In genomic region chr17:32349851-32350381, GRCm38 (mm10) we compare ENCODE assay signal across 8 mouse cellular contexts. TPM values are rescaled to one million over a fixed set of nuclear protein-coding genes. Genes with fewer than 3 reads are reported as not detected.
DNase-seq lines count a peak whose midpoint lies in the region; ATAC-seq and TF ChIP-seq lines count a peak whose summit lies in the region.

No protein-coding gene starts in this region.

- H3K4me3 ChIP-seq in kidney, embryonic 14.5 days (ENCODE audit: low read length): peak overlapping the region; percentile 81
- H3K4me3 ChIP-seq in forebrain, embryonic 15.5 days: peak overlapping the region; percentile 90
- H3K4me3 ChIP-seq in liver, postnatal 0 days (ENCODE audit: low read depth, low read length): peak overlapping the region; percentile 73

- peak; percentile 21 for ATAC-seq in kidney, embryonic 14.5 days (ENCODE audit: low FRiP score, low TSS enrichment)
- ATAC-seq in forebrain, embryonic 15.5 days (replicated peaks): no peak; the same call in 1 of the 2 replicates
- peak; percentile 16 for ATAC-seq in liver, postnatal 0 days

- H3K4me1 ChIP-seq in kidney, embryonic 14.5 days (ENCODE audit: control insufficient read depth, insufficient read depth, low read length): peaks cover 4% of the 10 kb centered on the region
- peaks cover 40% of the 10 kb centered on the region for H3K4me1 ChIP-seq in forebrain, embryonic 15.5 days
- peaks cover 12% of the 10 kb centered on the region for H3K4me1 ChIP-seq in liver, postnatal 0 days (ENCODE audit: insufficient read depth)

- no peak for DNase-seq in kidney, postnatal 36 days
- DNase-seq in Muller cell, postnatal 12 days (ENCODE audit: inconsistent ontology term): peak; percentile 42
- DNase-seq in liver, postnatal 0 days: no peak
- no peak for DNase-seq in left cerebral cortex, postnatal 36 days (ENCODE audit: low spot score in 2 of 2)
- DNase-seq in layer of hippocampus, postnatal 25 days (ENCODE audit: extremely low spot score in 1 of 2, low spot score in 1 of 2): no peak
- no peak for DNase-seq in spleen, postnatal 14 days (ENCODE audit: low spot score in 2 of 2)

- H3K4me2 ChIP-seq in kidney, embryonic 14.5 days (replicated peaks; ENCODE audit: low read depth, low read length): peak overlapping the region; percentile 70
- H3K4me2 ChIP-seq in forebrain, embryonic 15.5 days (replicated peaks): peak overlapping the region; percentile 79
- H3K4me2 ChIP-seq in liver, postnatal 0 days (ENCODE audit: low read depth, low read length): peak overlapping the region; percentile 98

- TF ChIP-seq CTCF in liver, postnatal 0 days (IDR thresholded peaks at IDR 0.05; ENCODE audit: low read depth): no peak

- 1% methylated on average over 24 of the region's 24 CpGs for WGBS in kidney, embryonic 14.5 days
- under 1% methylated on average over 24 of the region's 24 CpGs for WGBS in forebrain, embryonic 15.5 days
- under 1% methylated on average over 24 of the region's 24 CpGs for WGBS in liver, postnatal 0 days (ENCODE audit: insufficient replicate concordance)

- peak overlapping the region; percentile 75 for H3K9ac ChIP-seq in kidney, embryonic 14.5 days (ENCODE audit: low read depth, low read length)
- peak overlapping the region; percentile 82 for H3K9ac ChIP-seq in forebrain, embryonic 15.5 days (replicated peaks)
- H3K9ac ChIP-seq in liver, postnatal 0 days (replicated peaks): peak overlapping the region; percentile 90

- H3K36me3 ChIP-seq in kidney, embryonic 14.5 days (ENCODE audit: control insufficient read depth, insufficient read depth, low read length): peaks cover 20% of the 10 kb centered on the region
- peaks cover 17% of the 10 kb centered on the region for H3K36me3 ChIP-seq in forebrain, embryonic 15.5 days
- H3K36me3 ChIP-seq in liver, postnatal 0 days (replicated peaks; ENCODE audit: insufficient read depth, low read length): peaks cover 12% of the 10 kb centered on the region

- no peaks in the 10 kb centered on the region for H3K27me3 ChIP-seq in kidney, embryonic 14.5 days (ENCODE audit: control insufficient read depth, insufficient read depth, low read length)
- H3K27me3 ChIP-seq in forebrain, embryonic 15.5 days: no peaks in the 10 kb centered on the region
- H3K27me3 ChIP-seq in liver, postnatal 0 days (ENCODE audit: insufficient read depth, low read length): no peaks in the 10 kb centered on the region

- intact Hi-C loops in left cerebral cortex, postnatal 36 days (cut with DNase I): loop anchor here (1.0 to 2.0 kb wide), 2 partner anchors 82 to 145 kb away; no protein-coding TSS in a partner anchor

- no peaks in the 10 kb centered on the region for H3K9me3 ChIP-seq in kidney, embryonic 14.5 days (ENCODE audit: control insufficient read depth, low read length)
- no peaks in the 10 kb centered on the region for H3K9me3 ChIP-seq in forebrain, embryonic 15.5 days
- H3K9me3 ChIP-seq in liver, postnatal 0 days (ENCODE audit: low read length): no peaks in the 10 kb centered on the region

- no peak for TF ChIP-seq EP300 in liver, postnatal 0 days (IDR thresholded peaks at IDR 0.05; ENCODE audit: low read depth)

- H3K27ac ChIP-seq in kidney, embryonic 14.5 days (ENCODE audit: low read depth, low read length): peak overlapping the region; percentile 49; the same call in 1 of the 2 replicates
- H3K27ac ChIP-seq in forebrain, embryonic 15.5 days (replicated peaks): peak overlapping the region; percentile 81
- H3K27ac ChIP-seq in liver, postnatal 0 days (ENCODE audit: low read depth): peak overlapping the region; percentile 92

RNA-seq across cellular contexts. Expression of gene Akap8l, which starts 0.5 kb away (rescaled TPM):
- polyA plus RNA-seq in kidney, embryonic 14.5 days (2014; fragmentation: Nextera tagmentation; extraction: Ambion mirVana): 81.7 and 93.7 TPM in 2 replicates
- 138 and 140 TPM in 2 replicates for polyA plus RNA-seq in forebrain, embryonic 15.5 days (2015; fragmentation: Nextera tagmentation; extraction: Ambion mirVana)
- 21.5 and 23.8 TPM in 2 replicates for polyA plus RNA-seq in liver, postnatal 0 days (2015; fragmentation: Nextera tagmentation; extraction: Ambion mirVana)
- total RNA-seq in left cerebral cortex, postnatal 36 days (2021): 100 to 1,000 TPM; 155 to 294 TPM
- 100 to 1,000 TPM; 140 to 197 TPM for total RNA-seq in layer of hippocampus, postnatal 25 days (2021)

RNA-seq across cellular contexts. Expression of gene Akap8, which starts 28.9 kb away (rescaled TPM):
- 60.6 and 62.7 TPM in 2 replicates for polyA plus RNA-seq in kidney, embryonic 14.5 days (2014; fragmentation: Nextera tagmentation; extraction: Ambion mirVana)
- 107 and 111 TPM in 2 replicates for polyA plus RNA-seq in forebrain, embryonic 15.5 days (2015; fragmentation: Nextera tagmentation; extraction: Ambion mirVana)
- polyA plus RNA-seq in liver, postnatal 0 days (2015; fragmentation: Nextera tagmentation; extraction: Ambion mirVana): 14.5 and 17.3 TPM in 2 replicates
- 100 to 1,000 TPM in 1 of 2 experiments, 10 to 100 TPM in 1; 64.3 to 120 TPM for total RNA-seq in left cerebral cortex, postnatal 36 days (2021)
- total RNA-seq in layer of hippocampus, postnatal 25 days (2021): 10 to 100 TPM; 68.1 to 92.0 TPM

RNA-seq across cellular contexts. Expression of gene Wiz, which starts 39.3 kb away (rescaled TPM):
- polyA plus RNA-seq in kidney, embryonic 14.5 days (2014; fragmentation: Nextera tagmentation; extraction: Ambion mirVana): 26.6 and 37.2 TPM in 2 replicates
- polyA plus RNA-seq in forebrain, embryonic 15.5 days (2015; fragmentation: Nextera tagmentation; extraction: Ambion mirVana): 38.8 and 40.3 TPM in 2 replicates
- 2.7 and 3.2 TPM in 2 replicates for polyA plus RNA-seq in liver, postnatal 0 days (2015; fragmentation: Nextera tagmentation; extraction: Ambion mirVana)
- total RNA-seq in left cerebral cortex, postnatal 36 days (2021): 10 to 100 TPM; 52.3 to 53.2 TPM
- 10 to 100 TPM; 48.3 to 57.7 TPM for total RNA-seq in layer of hippocampus, postnatal 25 days (2021)

RNA-seq across cellular contexts. Expression of gene Rasal3, which starts 53.5 kb away (rescaled TPM):
- polyA plus RNA-seq in kidney, embryonic 14.5 days (2014; fragmentation: Nextera tagmentation; extraction: Ambion mirVana): 0.20 and 0.26 TPM in 2 replicates
- polyA plus RNA-seq in forebrain, embryonic 15.5 days (2015; fragmentation: Nextera tagmentation; extraction: Ambion mirVana): 0.56 and 0.64 TPM in 2 replicates
- polyA plus RNA-seq in liver, postnatal 0 days (2015; fragmentation: Nextera tagmentation; extraction: Ambion mirVana): 2.9 and 3.1 TPM in 2 replicates
- 1 to 10 TPM; 2.6 to 3.4 TPM for total RNA-seq in left cerebral cortex, postnatal 36 days (2021)
- 1 to 10 TPM; 2.9 to 3.4 TPM for total RNA-seq in layer of hippocampus, postnatal 25 days (2021)
